Mouse (Mus musculus) limb, embryonic 11.5 days (tissue): ENCODE results near the gene Eya4. TPM values are rescaled to one million over a fixed set of nuclear protein-coding genes. Genes with fewer than 3 reads are reported as not detected.

Experiments
- ATAC-seq: fragments of 200-750 bp; cut with Nextera tagmentation; 2 replicates; pipeline ENCODE4 v1.8.0; 2017; ENCODE audit warnings: low read depth; ENCODE audit not compliant: insufficient number of reproducible peaks, low FRiP score, low TSS enrichment
- DNase-seq: peaks from one replicate; pipeline ENCODE4 v3.0.0-alpha.2; 2015; ENCODE audit warnings: low spot score
- H3K27ac ChIP-seq: fragments of 300-500 bp; sonication (generic); replicated peaks from 2 replicates; pipeline ENCODE4 v1.5.1; 2014; ENCODE audit warnings: low read depth, mild to moderate bottlenecking, low read length
- H3K27me3 ChIP-seq: fragments of 300-500 bp; sonication (generic); 2 replicates; pipeline ENCODE4 v1.6.1; 2014; ENCODE audit warnings: mild to moderate bottlenecking, low read length, mixed read lengths; ENCODE audit not compliant: control insufficient read depth, insufficient read depth
- H3K36me3 ChIP-seq: fragments of 300-500 bp; sonication (generic); 2 replicates; pipeline ENCODE4 v1.6.1; 2014; ENCODE audit warnings: mild to moderate bottlenecking, low read length, moderate library complexity, mixed read lengths; ENCODE audit not compliant: control insufficient read depth, insufficient read depth
- H3K4me1 ChIP-seq: fragments of 300-500 bp; sonication (generic); 2 replicates; pipeline ENCODE4 v1.6.1; 2014; ENCODE audit warnings: low read length, mixed read lengths; ENCODE audit not compliant: control insufficient read depth, insufficient read depth
- H3K4me2 ChIP-seq: fragments of 300-500 bp; sonication (generic); 2 replicates; pipeline ENCODE4 v1.6.1; 2014; ENCODE audit warnings: low read depth, mild to moderate bottlenecking, moderate library complexity; ENCODE audit not compliant: severe bottlenecking
- H3K4me3 ChIP-seq: fragments of 300-500 bp; sonication (generic); 2 replicates; pipeline ENCODE4 v1.5.1; 2014; ENCODE audit warnings: low read depth, low read length
- H3K9ac ChIP-seq: fragments of 300-500 bp; sonication (generic); 2 replicates; pipeline ENCODE4 v1.6.1; 2014; ENCODE audit warnings: mild to moderate bottlenecking, low read length
- H3K9me3 ChIP-seq: fragments of 300-500 bp; sonication (generic); 2 replicates; pipeline ENCODE4 v1.6.1; 2016; ENCODE audit warnings: low read length; ENCODE audit not compliant: control insufficient read depth
- WGBS: fragments of 180-500 bp; shearing (Covaris S2); extraction: QIAGEN DNeasy Blood & Tissue Kit; methylation state at CpG from one replicate; pipeline ENCODE4 v1.1.7; 2014; 5-methylcytosine and 5-hydroxymethylcytosine counted together
- polyA plus RNA-seq: library from polyadenylated mRNA; unstranded; fragments of >200 nt; fragmentation: Nextera tagmentation; extraction: Ambion mirVana; gene quantifications from 2 replicates; pipeline ENCODE4 v1.2.1, GENCODE M21; 2014

Gene Eya4
- polyA plus RNA-seq, 1 experiment from 2014 or later = 8.9 TPM

DNA sequence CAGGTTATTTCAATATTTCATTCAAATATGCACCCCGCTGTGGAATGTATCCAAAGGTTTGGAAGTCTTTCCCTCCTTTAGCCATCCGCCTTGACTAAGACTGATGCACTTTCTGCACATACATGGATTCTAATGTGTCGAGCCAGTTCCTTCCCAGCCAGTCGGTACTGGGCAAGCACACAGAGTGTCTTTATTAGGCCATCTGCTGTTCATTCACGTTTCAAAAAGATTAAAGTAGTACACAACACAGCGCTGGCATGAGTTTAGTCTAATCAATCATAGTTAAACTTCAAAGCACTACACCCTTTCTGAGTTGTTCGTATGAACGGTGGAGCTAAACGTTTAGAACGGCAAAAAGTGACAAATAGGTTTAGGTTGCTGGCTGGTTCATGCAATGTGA, 190.7 kb downstream of the Eya4 start:
- Histone ChIP-seq H3K9ac (no peak overlapping the region), H3K36me3 (no peaks in the 10 kb centered on the region), H3K4me2 (no peak overlapping the region), H3K9me3 (no peaks in the 10 kb centered on the region), H3K4me1 (peaks cover 19% of the 10 kb centered on the region), H3K4me3 (no peak overlapping the region), H3K27me3 (no peaks in the 10 kb centered on the region), H3K27ac (no peak overlapping the region)
- peak; percentile 27 for DNase-seq
- no peak for ATAC-seq
- 22% methylated on average over 10 of the region's 10 CpGs for WGBS

DNA sequence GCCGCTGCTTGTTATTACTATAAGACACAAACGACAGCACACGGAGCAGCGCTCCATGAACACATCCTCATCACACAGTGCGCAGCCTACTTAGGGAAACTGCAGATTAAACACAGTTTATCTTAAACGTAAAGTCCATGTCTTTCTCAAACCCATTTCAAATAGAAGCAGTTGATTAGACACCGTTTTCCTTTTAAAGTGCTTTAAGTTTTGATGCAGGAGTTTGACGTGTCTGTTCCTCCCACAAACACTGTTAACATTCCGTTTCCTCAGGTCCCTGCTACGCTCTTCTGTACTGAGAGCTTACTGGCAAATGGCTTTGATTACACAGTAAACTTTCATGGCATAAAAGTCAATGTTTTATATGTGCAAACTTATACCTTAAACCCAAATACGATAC, 191.4 kb downstream of the Eya4 start:
- DNase-seq (peak; percentile 13), ATAC-seq (no peak)
- no peak overlapping the region for H3K9ac ChIP-seq
- no peaks in the 10 kb centered on the region for H3K27me3 ChIP-seq
- WGBS = 63% methylated on average over 11 of the region's 11 CpGs
- H3K4me1 ChIP-seq = peaks cover 19% of the 10 kb centered on the region
- H3K4me2 ChIP-seq = no peak overlapping the region
- H3K4me3 ChIP-seq = no peak overlapping the region
- H3K36me3 ChIP-seq = no peaks in the 10 kb centered on the region
- no peak overlapping the region for H3K27ac ChIP-seq
- no peaks in the 10 kb centered on the region for H3K9me3 ChIP-seq

DNA sequence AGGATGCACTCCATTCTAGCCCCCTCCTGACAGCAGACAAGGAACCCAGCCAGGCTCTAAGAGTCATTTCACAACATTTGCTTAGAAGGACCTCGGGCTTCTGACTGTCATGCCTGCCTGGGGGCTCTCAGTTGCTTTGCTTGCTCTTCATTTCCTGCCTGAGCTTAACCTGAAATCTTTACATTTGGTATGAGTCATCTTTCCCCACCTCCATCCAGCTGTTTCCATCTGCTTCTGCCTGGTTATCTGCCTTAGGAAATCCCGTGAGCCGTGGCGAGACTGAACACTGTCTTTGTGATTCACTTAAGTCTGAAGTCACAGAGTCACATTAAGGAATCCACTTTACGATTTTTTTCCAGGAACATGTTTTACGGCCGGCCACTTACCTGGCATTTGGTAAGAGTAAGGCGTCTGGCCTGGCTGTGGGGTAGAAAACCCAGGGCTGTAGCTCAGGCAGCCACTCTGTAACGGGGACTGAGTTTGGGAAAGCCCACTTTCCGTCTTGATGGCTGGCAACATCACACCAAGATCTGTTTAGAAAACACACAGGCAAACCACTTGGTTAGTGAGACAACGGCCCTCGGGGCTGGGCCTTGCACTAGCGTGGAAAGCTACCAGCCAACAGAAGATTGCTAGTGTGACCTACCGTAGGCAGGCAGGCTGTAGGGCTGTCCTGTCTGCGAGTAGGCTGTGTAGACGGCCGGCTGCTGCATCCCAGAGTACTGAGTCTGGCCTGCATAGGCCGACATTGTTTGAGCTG, 193.5 kb downstream of the Eya4 start:
- H3K27me3 ChIP-seq = no peaks in the 10 kb centered on the region
- H3K27ac ChIP-seq = no peak overlapping the region
- H3K9me3 ChIP-seq = no peaks in the 10 kb centered on the region
- DNase-seq = peak; percentile 26
- H3K4me3 ChIP-seq = no peak overlapping the region
- ATAC-seq = no peak
- H3K36me3 ChIP-seq = no peaks in the 10 kb centered on the region
- peaks cover 17% of the 10 kb centered on the region for H3K4me1 ChIP-seq
- no peak overlapping the region for H3K4me2 ChIP-seq
- no peak overlapping the region for H3K9ac ChIP-seq
- 45% methylated on average over 18 of the region's 18 CpGs for WGBS

DNA sequence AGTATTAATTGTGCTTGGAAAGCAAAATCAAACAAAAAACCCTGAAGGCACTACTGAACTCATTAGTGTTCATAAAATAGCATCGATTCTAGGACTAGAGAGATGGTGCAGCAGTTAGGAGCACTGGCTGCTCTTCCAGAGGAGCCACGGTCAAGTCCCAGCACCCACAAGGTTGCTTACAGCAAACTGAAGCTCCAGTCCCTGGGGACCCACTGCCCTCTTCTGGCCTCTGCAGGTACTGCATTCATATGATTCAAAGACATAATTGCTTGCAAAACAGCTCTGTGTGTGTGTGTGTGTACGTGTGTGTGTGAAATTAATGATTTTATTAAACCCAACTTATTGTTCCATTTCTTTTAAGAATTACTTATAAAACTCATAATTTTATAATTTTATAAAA, 200.2 kb downstream of the Eya4 start:
- WGBS = 94% methylated on average over 3 of the region's 3 CpGs
- Histone ChIP-seq H3K27ac (no peak overlapping the region), H3K4me1 (no peaks in the 10 kb centered on the region), H3K9ac (no peak overlapping the region), H3K9me3 (no peaks in the 10 kb centered on the region), H3K4me3 (no peak overlapping the region), H3K36me3 (no peaks in the 10 kb centered on the region), H3K27me3 (no peaks in the 10 kb centered on the region), H3K4me2 (no peak overlapping the region)
- peak; percentile 45 for DNase-seq
- ATAC-seq = no peak

DNA sequence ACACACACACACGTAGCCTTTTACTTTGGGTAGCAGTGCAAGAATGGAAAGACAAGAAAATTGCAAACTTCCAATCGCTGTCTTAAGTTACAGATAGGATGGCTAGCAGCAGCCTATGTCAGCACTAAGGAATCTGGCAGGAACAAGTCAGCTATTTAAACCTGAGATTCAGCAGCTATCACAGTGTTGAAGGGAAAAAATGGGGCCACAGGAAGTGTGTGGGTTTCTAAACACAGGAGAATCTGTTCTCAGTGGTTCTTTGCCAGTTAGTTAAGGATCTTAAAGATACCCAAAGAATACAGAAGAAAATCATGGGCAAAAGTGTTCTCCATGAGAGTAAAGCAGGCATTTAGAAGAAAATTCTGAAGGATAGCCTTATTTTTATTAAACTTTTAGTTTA, 206.0 kb downstream of the Eya4 start:
- no peaks in the 10 kb centered on the region for H3K4me1 ChIP-seq
- WGBS = 85% methylated on average over 2 of the region's 2 CpGs
- H3K27me3 ChIP-seq = no peaks in the 10 kb centered on the region
- no peak overlapping the region for H3K4me2 ChIP-seq
- H3K9me3 ChIP-seq = no peaks in the 10 kb centered on the region
- no peak overlapping the region for H3K27ac ChIP-seq
- ATAC-seq (no peak), DNase-seq (peak; percentile 10)
- H3K4me3 ChIP-seq = no peak overlapping the region
- H3K9ac ChIP-seq = no peak overlapping the region
- no peaks in the 10 kb centered on the region for H3K36me3 ChIP-seq

DNA sequence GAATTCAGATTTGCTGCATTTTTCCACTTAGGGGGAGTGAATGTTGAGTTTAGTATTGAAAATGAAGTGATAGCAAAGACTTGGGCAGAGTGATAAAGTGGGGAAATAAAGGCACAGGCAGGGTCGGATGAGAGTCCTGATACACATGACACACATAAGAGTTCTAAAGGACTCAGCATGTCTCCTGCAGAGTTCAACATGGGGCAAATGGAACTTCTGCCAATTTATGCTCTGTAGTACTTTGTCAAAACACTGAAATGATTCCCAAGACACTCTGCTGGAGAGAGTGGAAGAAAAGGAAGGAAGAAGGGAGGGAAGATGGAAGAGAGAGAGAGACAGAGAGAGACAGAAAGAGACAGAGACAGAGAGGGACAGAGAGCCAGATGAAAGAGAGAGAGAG, 222.6 kb downstream of the Eya4 start:
- no peak for ATAC-seq
- H3K4me3 ChIP-seq = no peak overlapping the region
- no peaks in the 10 kb centered on the region for H3K9me3 ChIP-seq
- H3K4me2 ChIP-seq = no peak overlapping the region
- DNase-seq = no peak
- H3K4me1 ChIP-seq = no peaks in the 10 kb centered on the region
- no peak overlapping the region for H3K27ac ChIP-seq
- WGBS = 84% methylated on average over 1 of the region's 1 CpGs
- H3K36me3 ChIP-seq = no peaks in the 10 kb centered on the region
- H3K9ac ChIP-seq = no peak overlapping the region
- H3K27me3 ChIP-seq = no peaks in the 10 kb centered on the region

DNA sequence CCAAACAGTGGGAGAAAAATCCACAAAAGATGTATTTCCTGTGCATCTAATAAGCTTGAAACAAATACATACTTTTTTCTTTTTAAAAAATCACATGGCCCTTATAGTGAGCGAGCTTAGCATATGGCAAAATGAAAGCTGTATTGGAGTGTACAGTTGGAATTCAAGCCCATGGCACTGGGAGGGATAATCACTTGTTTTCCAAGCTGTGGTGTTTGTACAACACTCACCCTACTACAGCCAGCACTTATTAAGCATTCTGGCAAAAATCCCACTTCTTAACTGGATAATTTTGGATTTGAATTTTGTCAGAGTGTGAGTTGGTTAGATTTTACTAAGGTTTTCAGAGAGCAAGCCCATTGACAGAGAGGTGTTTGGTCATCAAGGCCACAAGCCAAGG, 223.4 kb downstream of the Eya4 start:
- no peak overlapping the region for H3K4me2 ChIP-seq
- H3K9me3 ChIP-seq = no peaks in the 10 kb centered on the region
- H3K27ac ChIP-seq = no peak overlapping the region
- no peaks in the 10 kb centered on the region for H3K27me3 ChIP-seq
- 96% methylated on average over 1 of the region's 1 CpGs for WGBS
- no peak for ATAC-seq
- no peak overlapping the region for H3K9ac ChIP-seq
- H3K36me3 ChIP-seq = no peaks in the 10 kb centered on the region
- H3K4me1 ChIP-seq = no peaks in the 10 kb centered on the region
- no peak for DNase-seq
- no peak overlapping the region for H3K4me3 ChIP-seq

DNA sequence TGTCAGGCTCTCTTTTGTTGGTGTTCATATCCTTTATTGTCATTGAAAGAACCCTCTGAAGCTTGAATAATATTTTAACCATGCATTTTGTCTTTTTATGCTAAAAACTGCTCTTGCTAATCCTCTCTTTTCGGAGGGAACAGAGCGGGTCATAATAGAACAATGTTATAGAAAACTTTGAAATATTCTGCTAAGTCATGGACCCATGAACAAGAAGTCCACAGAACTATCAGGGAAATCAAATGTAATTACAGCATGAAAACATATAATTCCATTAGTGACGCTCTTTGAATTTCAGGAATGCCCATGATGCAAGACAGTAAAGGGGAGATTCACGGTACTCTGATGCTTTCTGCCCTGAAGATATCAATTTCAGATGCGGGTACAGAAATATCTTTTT, 224.1 kb downstream of the Eya4 start:
- Histone ChIP-seq H3K4me1 (no peaks in the 10 kb centered on the region), H3K9ac (no peak overlapping the region), H3K9me3 (no peaks in the 10 kb centered on the region), H3K36me3 (no peaks in the 10 kb centered on the region), H3K27ac (no peak overlapping the region), H3K4me2 (no peak overlapping the region), H3K27me3 (no peaks in the 10 kb centered on the region), H3K4me3 (no peak overlapping the region)
- DNase-seq (no peak), ATAC-seq (no peak)
- WGBS = 92% methylated on average over 5 of the region's 5 CpGs

DNA sequence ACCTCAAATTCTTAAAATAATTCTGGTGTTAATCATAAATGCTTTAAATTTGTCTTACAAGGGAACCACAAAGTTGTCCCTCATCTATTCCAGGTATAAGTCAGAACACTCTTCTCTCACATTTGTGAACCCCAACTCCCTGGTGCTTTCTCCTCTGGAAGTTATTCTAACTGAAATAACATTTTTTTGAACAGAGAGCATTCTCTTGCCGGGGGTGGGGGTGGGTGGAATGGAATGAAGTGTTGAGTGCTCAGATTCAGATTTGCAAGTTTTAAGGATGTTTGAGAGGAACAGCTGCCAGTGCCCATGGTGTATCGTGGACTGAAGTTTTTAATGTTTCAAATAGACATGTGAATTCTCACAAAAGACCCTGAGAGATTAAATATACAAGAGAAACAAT, 230.1 kb downstream of the Eya4 start:
- Histone ChIP-seq H3K9ac (no peak overlapping the region), H3K9me3 (no peaks in the 10 kb centered on the region)
- WGBS = 69% methylated on average over 2 of the region's 2 CpGs

More for the DNA sequence above, 230.1 kb downstream of the Eya4 start:
- no peak overlapping the region for H3K4me2 ChIP-seq
- peaks cover 5% of the 10 kb centered on the region; the same call in 1 of the 2 replicates for H3K4me1 ChIP-seq
- DNase-seq (peak; percentile 4), ATAC-seq (no peak)
- H3K36me3 ChIP-seq = no peaks in the 10 kb centered on the region
- no peak overlapping the region for H3K27ac ChIP-seq
- H3K4me3 ChIP-seq = no peak overlapping the region
- H3K27me3 ChIP-seq = no peaks in the 10 kb centered on the region
